Mouse (Mus musculus) spleen, adult 2 months (tissue): ENCODE data around the gene Wnt3a.

Experiments
- CTCF ChIP-seq: fragments of 200-500 bp; IDR thresholded peaks from 2 replicates; pipeline ENCODE4 v1.5.1; 2011; ENCODE audit warnings: mild to moderate bottlenecking, inconsistent platforms; ENCODE audit not compliant: insufficient read depth, insufficient read length, insufficient replicate concordance; ENCODE audit errors: extremely low read depth
- POLR2A ChIP-seq: fragments of 200-500 bp; IDR thresholded peaks from 2 replicates; pipeline ENCODE4 v1.6.1; 2011; ENCODE audit warnings: low read depth, low read length, inconsistent platforms

DNA sequence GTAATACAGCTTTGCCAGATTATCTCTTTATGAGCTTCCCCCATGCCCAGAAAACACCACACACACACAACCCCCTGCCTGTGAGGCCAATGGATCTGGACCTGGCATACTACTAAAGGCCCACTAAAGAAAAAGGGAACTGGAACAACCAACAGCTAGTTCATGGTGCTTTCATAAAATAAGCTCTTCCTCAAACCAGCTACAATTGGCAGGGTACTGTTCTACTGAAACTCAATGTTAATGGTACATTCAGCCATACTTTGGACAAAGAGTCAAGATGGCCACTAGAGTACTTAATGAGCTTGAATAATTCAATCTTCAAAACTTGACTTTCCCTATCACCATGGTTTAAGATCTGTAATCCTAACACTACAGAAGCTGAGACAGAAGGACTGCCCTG lies 68.9 kb downstream of the Wnt3a start:
- TF ChIP-seq CTCF: no peak
- no peak for TF ChIP-seq POLR2A
